Mouse (Mus musculus) cerebellum, postnatal 36 days (tissue): ENCODE data around the gene Ifna2.
A peak's percentile ranks its signal among the peaks of the same experiment; 100 is the strongest.

Experiments used
- DNase-seq, 2 experiments: peaks; one replicate each; pipeline ENCODE4 v3.0.0; 2021 to 2022; ENCODE audit warnings: mixed read lengths in 2 of 2

Gene Ifna2

GRCm38 (mm10) chr4:88644359-88644758 is 39.4 kb downstream of the Ifna2 start, which contains the start of gene Ifna13:
TSS of gene Ifna13 (minus strand) at chr4:88644459.
- no peak for DNase-seq

GRCm38 (mm10) chr4:88642526-88642925 is 41.2 kb downstream of the Ifna2 start:
- DNase-seq, result no peak

GRCm38 (mm10) chr4:88641077-88641831 is 42.5 kb downstream of the Ifna2 start:
- DNase-seq, result peak; percentile 85 to 96

- no peak for DNase-seq
Observed at GRCm38 (mm10) chr4:88640704-88641076, 43.0 kb downstream of the Ifna2 start.

GRCm38 (mm10) chr4:88634311-88634710 is 49.4 kb downstream of the Ifna2 start, which contains the start of gene C87499:
TSS of gene C87499 (minus strand) at chr4:88634411.
- no peak for DNase-seq
